Mouse (Mus musculus) neural tube, embryonic 12.5 days (tissue): ENCODE results near the gene Ssc4d. TPM values are rescaled to one million over a fixed set of nuclear protein-coding genes. Genes with fewer than 3 reads are reported as not detected.

Experiments
- ATAC-seq: fragments of 200-750 bp; cut with Nextera tagmentation; 2 replicates; pipeline ENCODE4 v1.8.0; 2017; ENCODE audit warnings: low read depth, mild to moderate bottlenecking, moderate TSS enrichment, moderate library complexity; ENCODE audit not compliant: low FRiP score
- H3K27ac ChIP-seq: fragments of 300-500 bp; sonication (generic); 2 replicates; pipeline ENCODE4 v1.5.1; 2016
- H3K27me3 ChIP-seq: fragments of 300-500 bp; sonication (generic); replicated peaks from 2 replicates; pipeline ENCODE4 v1.6.1; 2016; ENCODE audit warnings: mild to moderate bottlenecking
- H3K36me3 ChIP-seq: fragments of 300-500 bp; sonication (generic); 2 replicates; pipeline ENCODE4 v1.6.1; 2016; ENCODE audit warnings: mild to moderate bottlenecking
- H3K4me1 ChIP-seq: fragments of 300-500 bp; sonication (generic); 2 replicates; pipeline ENCODE4 v1.6.1; 2016
- H3K4me2 ChIP-seq: fragments of 300-500 bp; sonication (generic); replicated peaks from 2 replicates; pipeline ENCODE4 v1.6.1; 2016; ENCODE audit warnings: mild to moderate bottlenecking
- H3K4me3 ChIP-seq: fragments of 300-500 bp; sonication (generic); 2 replicates; pipeline ENCODE4 v1.5.1; 2016
- H3K9ac ChIP-seq: fragments of 300-500 bp; sonication (generic); 2 replicates; pipeline ENCODE4 v1.6.1; 2016; ENCODE audit warnings: mild to moderate bottlenecking
- H3K9me3 ChIP-seq: fragments of 300-500 bp; sonication (generic); 2 replicates; pipeline ENCODE4 v1.6.1; 2016; ENCODE audit warnings: mild to moderate bottlenecking
- WGBS: fragments of 180-500 bp; shearing (Covaris S2); methylation state at CpG from one replicate; pipeline ENCODE4 v1.1.7; 2016; 5-methylcytosine and 5-hydroxymethylcytosine counted together
- polyA plus RNA-seq: library from polyadenylated mRNA; unstranded; fragments of >200 nt; fragmentation: Nextera tagmentation; extraction: Ambion mirVana; gene quantifications from 2 replicates; pipeline ENCODE4 v1.2.1, GENCODE M21; 2016

Gene Ssc4d
- polyA plus RNA-seq, 1 experiment from 2014 or later: 1.7 TPM

GRCm38 (mm10) chr5:135996162-135996561 is 21.8 kb upstream of the Ssc4d start:
- H3K4me2 ChIP-seq: peak overlapping the region; percentile 80; the same call in 1 of the 2 replicates
- H3K4me1 ChIP-seq: peaks cover 10% of the 10 kb centered on the region
- H3K27me3 ChIP-seq: no peaks in the 10 kb centered on the region
- WGBS: 95% methylated on average over 8 of the region's 8 CpGs
- peaks cover 39% of the 10 kb centered on the region for H3K36me3 ChIP-seq
- H3K27ac ChIP-seq: no peak overlapping the region
- no peak for ATAC-seq
- H3K4me3 ChIP-seq: no peak overlapping the region
- H3K9ac ChIP-seq: no peak overlapping the region
- H3K9me3 ChIP-seq: no peaks in the 10 kb centered on the region

GRCm38 (mm10) chr5:135994725-135995687 is 20.7 kb upstream of the Ssc4d start, which contains the start of gene Dtx2:
Gene Dtx2, plus strand, starts transcription at chr5:135994800.
- Histone ChIP-seq H3K9me3 (no peaks in the 10 kb centered on the region), H3K4me1 (peaks cover 10% of the 10 kb centered on the region), H3K27ac (no peak within 1 kb of the TSS; the same call in 1 of the 2 replicates), H3K4me3 (peak within 1 kb of the TSS; percentile 72), H3K4me2 (peak within 1 kb of the TSS; percentile 80), H3K36me3 (peaks cover 35% of the 10 kb centered on the region), H3K9ac (peak within 1 kb of the TSS; percentile 78), H3K27me3 (no peaks in the 10 kb centered on the region)
- ATAC-seq: peak; percentile 95
- WGBS: under 1% methylated on average over 47 of the region's 47 CpGs

- Histone ChIP-seq H3K27me3 (no peaks in the 10 kb centered on the region), H3K9ac (no peak overlapping the region), H3K27ac (no peak overlapping the region), H3K4me3 (no peak overlapping the region), H3K9me3 (no peaks in the 10 kb centered on the region), H3K4me1 (peaks cover 10% of the 10 kb centered on the region), H3K36me3 (peaks cover 29% of the 10 kb centered on the region), H3K4me2 (no peak overlapping the region)
- ATAC-seq: peak; percentile 42
- whole genome bisulfite sequencing: 70% methylated on average over 8 of the region's 8 CpGs
These were observed 20.0 kb upstream of the Ssc4d start for GRCm38 (mm10) chr5:135994335-135994724.

- Histone ChIP-seq H3K4me2 (no peak overlapping the region), H3K36me3 (peaks cover 21% of the 10 kb centered on the region), H3K4me1 (peaks cover 10% of the 10 kb centered on the region), H3K27me3 (no peaks in the 10 kb centered on the region), H3K9ac (no peak overlapping the region), H3K27ac (no peak overlapping the region), H3K4me3 (no peak overlapping the region), H3K9me3 (no peaks in the 10 kb centered on the region)
- 64% methylated on average over 5 of the region's 5 CpGs for WGBS
- no peak for ATAC-seq
These were observed 19.1 kb upstream of the Ssc4d start for GRCm38 (mm10) chr5:135993381-135993965.

GRCm38 (mm10) chr5:135990601-135991000 is 16.3 kb upstream of the Ssc4d start:
- Histone ChIP-seq H3K4me1 (peaks cover 4% of the 10 kb centered on the region), H3K27ac (no peak overlapping the region), H3K4me2 (no peak overlapping the region), H3K36me3 (no peaks in the 10 kb centered on the region), H3K9me3 (no peaks in the 10 kb centered on the region), H3K9ac (no peak overlapping the region), H3K4me3 (no peak overlapping the region), H3K27me3 (no peaks in the 10 kb centered on the region)
- WGBS: 74% methylated on average over 5 of the region's 5 CpGs
- no peak for ATAC-seq

GRCm38 (mm10) chr5:135987248-135987647 is 12.9 kb upstream of the Ssc4d start:
- WGBS: 66% methylated on average over 11 of the region's 11 CpGs
- Histone ChIP-seq H3K4me1 (no peaks in the 10 kb centered on the region), H3K27me3 (no peaks in the 10 kb centered on the region), H3K4me2 (no peak overlapping the region), H3K36me3 (no peaks in the 10 kb centered on the region), H3K9me3 (no peaks in the 10 kb centered on the region), H3K27ac (no peak overlapping the region), H3K4me3 (no peak overlapping the region), H3K9ac (no peak overlapping the region)
- ATAC-seq: no peak

GRCm38 (mm10) chr5:135984546-135985044 is 10.3 kb upstream of the Ssc4d start:
- Histone ChIP-seq H3K4me2 (no peak overlapping the region), H3K9ac (no peak overlapping the region), H3K4me3 (no peak overlapping the region), H3K4me1 (no peaks in the 10 kb centered on the region), H3K36me3 (no peaks in the 10 kb centered on the region), H3K27me3 (no peaks in the 10 kb centered on the region), H3K27ac (no peak overlapping the region), H3K9me3 (no peaks in the 10 kb centered on the region)
- WGBS: 59% methylated on average over 6 of the region's 6 CpGs
- ATAC-seq: no peak

GRCm38 (mm10) chr5:135982398-135982797 is 8.1 kb upstream of the Ssc4d start:
- Histone ChIP-seq H3K27ac (no peak overlapping the region), H3K4me1 (no peaks in the 10 kb centered on the region), H3K9ac (no peak overlapping the region), H3K4me2 (no peak overlapping the region), H3K27me3 (no peaks in the 10 kb centered on the region), H3K9me3 (no peaks in the 10 kb centered on the region), H3K36me3 (no peaks in the 10 kb centered on the region), H3K4me3 (no peak overlapping the region)
- 45% methylated on average over 6 of the region's 6 CpGs for WGBS
- ATAC-seq: no peak

GRCm38 (mm10) chr5:135979904-135980303 is 5.6 kb upstream of the Ssc4d start, which contains the start of gene Zp3:
Gene Zp3, plus strand, starts transcription at chr5:135980099.
- no peaks in the 10 kb centered on the region for H3K36me3 ChIP-seq
- no peak within 1 kb of the TSS for H3K9ac ChIP-seq
- WGBS: 70% methylated on average over 8 of the region's 8 CpGs
- no peak within 1 kb of the TSS for H3K4me3 ChIP-seq
- no peaks in the 10 kb centered on the region for H3K9me3 ChIP-seq
- H3K4me1 ChIP-seq: no peaks in the 10 kb centered on the region
- ATAC-seq: no peak
- no peak within 1 kb of the TSS for H3K4me2 ChIP-seq
- H3K27ac ChIP-seq: no peak within 1 kb of the TSS
- H3K27me3 ChIP-seq: no peaks in the 10 kb centered on the region

GRCm38 (mm10) chr5:135979381-135979780 is 5.0 kb upstream of the Ssc4d start:
- Histone ChIP-seq H3K9ac (no peak overlapping the region), H3K9me3 (no peaks in the 10 kb centered on the region), H3K27me3 (no peaks in the 10 kb centered on the region), H3K4me1 (no peaks in the 10 kb centered on the region), H3K36me3 (no peaks in the 10 kb centered on the region), H3K27ac (no peak overlapping the region), H3K4me3 (no peak overlapping the region), H3K4me2 (no peak overlapping the region)
- WGBS: 83% methylated on average over 5 of the region's 5 CpGs
- no peak for ATAC-seq

- Histone ChIP-seq H3K9me3 (no peaks in the 10 kb centered on the region), H3K27me3 (no peaks in the 10 kb centered on the region)
- 93% methylated on average over 8 of the region's 8 CpGs for WGBS
These were observed 1.8 kb upstream of the Ssc4d start for GRCm38 (mm10) chr5:135975893-135976668.

GRCm38 (mm10) chr5:135971876-135972275 is 2.5 kb downstream of the Ssc4d start:
- ATAC-seq: no peak
- 85% methylated on average over 7 of the region's 7 CpGs for WGBS
- Histone ChIP-seq H3K4me3 (no peak overlapping the region), H3K4me1 (no peaks in the 10 kb centered on the region), H3K36me3 (no peaks in the 10 kb centered on the region), H3K4me2 (no peak overlapping the region), H3K9me3 (no peaks in the 10 kb centered on the region), H3K9ac (no peak overlapping the region), H3K27ac (no peak overlapping the region), H3K27me3 (no peaks in the 10 kb centered on the region)

More at GRCm38 (mm10) chr5:135975893-135976668, 1.8 kb upstream of the Ssc4d start:
- Histone ChIP-seq H3K36me3 (no peaks in the 10 kb centered on the region), H3K4me2 (no peak overlapping the region), H3K27ac (no peak overlapping the region), H3K4me3 (no peak overlapping the region), H3K4me1 (no peaks in the 10 kb centered on the region), H3K9ac (no peak overlapping the region)
- no peak for ATAC-seq
